ENCODE assay signal across 16 mouse cellular contexts in the genomic region with DNA sequence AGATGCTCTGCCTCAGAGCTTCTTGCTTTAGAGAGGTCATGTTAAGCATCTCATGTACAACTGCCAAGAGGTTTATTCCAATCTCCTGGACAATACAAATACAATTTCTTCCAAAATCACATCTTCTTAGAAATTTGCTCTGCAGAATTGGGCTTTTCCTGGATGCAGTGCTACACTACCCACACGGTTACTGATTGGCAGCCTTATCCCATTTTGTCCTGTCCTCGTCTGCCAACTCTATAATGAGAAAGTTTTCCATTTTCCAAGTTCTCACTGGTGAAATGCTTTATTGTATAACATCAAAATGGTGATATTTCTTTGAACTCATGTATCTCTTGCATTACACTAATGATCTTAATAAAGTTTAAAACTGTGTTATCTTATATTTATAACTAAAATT.
"Had no signal": no experiment of that assay in that cellular context is flagged by ENCODE, and none has a peak within 500 bp of the region (broad histone marks: within the 10 kb centered on the region; RNA-seq: fewer than 3 reads in every experiment).

No protein-coding gene starts in this region.

- DNase-seq: gastrocnemius, adult 2 months; gastrocnemius, postnatal 10 days; gastrocnemius, postnatal 25 days; heart, adult 18-20 months; heart, postnatal 10 days; heart, postnatal 4 days; kidney, adult 2 months; kidney, adult 9 months; kidney, postnatal 14 days; kidney, postnatal 36 days; liver; liver, embryonic 13.5 days had no signal

- ATAC-seq: hindbrain, embryonic 16.5 days; inflammation-experienced regulatory T-cells, adult 6 months; intestine, embryonic 15.5 days; intestine, postnatal 0 days had no signal
